Mouse (Mus musculus): ENCODE data around the gene Psmc5. TPM values are rescaled to one million over a fixed set of nuclear protein-coding genes. Genes with fewer than 3 reads are reported as not detected.
"Not testable (repeated sequence)": the region's sequence is repeated elsewhere in the genome, so short reads cannot be mapped to it uniquely, and the experiment has no call there.

Gene Psmc5
- polyA plus RNA-seq (2014; fragmentation: Nextera tagmentation; extraction: Ambion mirVana), result 304 and 310 TPM in 2 replicates

DNA sequence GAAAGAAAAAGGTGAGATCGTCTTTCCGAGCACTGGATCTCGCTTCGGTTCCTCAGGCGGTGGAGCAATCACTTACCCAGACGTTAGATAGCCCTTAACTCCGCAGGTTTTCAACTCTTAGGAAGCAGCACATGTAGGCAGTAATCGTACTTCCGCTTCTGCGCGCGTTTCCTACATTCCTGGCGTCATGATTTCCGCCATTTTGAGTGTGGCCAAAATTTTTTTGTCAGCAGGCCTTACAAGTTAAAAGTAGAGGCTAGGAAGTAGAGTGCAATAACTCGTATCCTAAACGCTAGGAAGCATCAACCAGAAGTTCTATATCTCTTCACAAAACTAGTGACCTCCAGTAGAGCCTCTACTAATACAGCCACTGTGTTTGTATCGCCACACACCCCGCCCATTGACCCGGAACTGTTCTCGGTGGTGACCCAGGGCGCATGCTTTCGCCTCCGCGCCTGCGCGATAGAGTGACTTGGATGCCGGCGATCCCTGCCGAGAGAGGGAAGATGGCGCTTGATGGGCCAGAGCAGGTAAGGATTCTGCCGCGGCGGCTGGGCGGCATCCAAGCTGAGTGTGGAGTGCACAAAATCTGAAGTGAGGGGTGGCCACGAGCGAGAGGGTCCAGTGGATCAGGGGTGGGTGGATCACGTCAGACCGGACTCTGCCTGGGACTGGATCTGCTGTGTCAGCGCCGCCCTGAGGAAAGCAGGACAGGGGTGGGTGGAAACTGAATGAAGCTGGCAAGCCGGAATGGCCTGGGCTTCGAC is at the start of gene Psmc5, which contains the start of gene Ftsj3:
Gene Psmc5 (plus strand): TSS at position 470 of the 767 bp plus-strand sequence.
Gene Ftsj3 (minus strand): TSS at position 395 of the 767 bp plus-strand sequence.
- Histone ChIP-seq H3K36me3 (ENCODE audit: control insufficient read depth, insufficient read depth, low read length) (peaks cover 48% of the 10 kb centered on the region), H3K9ac (ENCODE audit: low read depth, low read length) (peak within 1 kb of the TSS; percentile 90), H3K9me3 (ENCODE audit: control insufficient read depth, low read length) (no peaks in the 10 kb centered on the region), H3K4me3 (ENCODE audit: low read depth, low read length) (peak within 1 kb of the TSS; percentile 92), H3K4me2 (peak within 1 kb of the TSS; percentile 93), H3K27me3 (replicated peaks; ENCODE audit: control insufficient read depth, insufficient read depth, low read length) (no peaks in the 10 kb centered on the region), H3K4me1 (replicated peaks; ENCODE audit: control insufficient read depth, insufficient read depth, low read length) (peaks cover 14% of the 10 kb centered on the region), H3K27ac (ENCODE audit: low read depth, low read length) (peak within 1 kb of the TSS; percentile 77)
- peak; percentile 97 for DNase-seq (ENCODE audit: low spot score)
- WGBS, result under 1% methylated on average over 42 of the region's 42 CpGs
- ATAC-seq (replicated peaks; ENCODE audit: low FRiP score), result peak; percentile 95

DNA sequence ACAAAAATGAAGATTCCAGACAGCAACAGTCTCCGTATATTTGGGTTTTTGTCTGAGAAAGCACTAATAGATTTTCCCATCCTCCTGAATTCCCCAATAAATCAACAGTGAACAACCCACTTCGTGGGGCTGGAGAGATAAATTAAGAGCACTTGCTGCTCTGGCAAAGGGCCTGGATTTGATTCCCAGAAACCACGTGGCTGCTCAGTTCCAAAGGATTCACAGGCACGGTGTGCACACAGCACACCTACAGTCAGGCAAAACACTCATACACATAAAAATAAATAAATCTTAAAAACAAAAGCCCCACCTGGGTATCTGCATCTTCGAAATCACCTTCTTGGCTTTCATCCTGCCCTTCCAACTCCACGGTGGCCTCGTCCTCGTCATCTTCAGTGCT is 43.2 kb upstream of the Psmc5 start:
- Histone ChIP-seq H3K36me3 (ENCODE audit: control insufficient read depth, insufficient read depth, low read length) (peaks cover 31% of the 10 kb centered on the region), H3K9ac (ENCODE audit: low read depth, low read length) (no peak overlapping the region), H3K27me3 (replicated peaks; ENCODE audit: control insufficient read depth, insufficient read depth, low read length) (no peaks in the 10 kb centered on the region), H3K4me3 (ENCODE audit: low read depth, low read length) (no peak overlapping the region), H3K4me1 (replicated peaks; ENCODE audit: control insufficient read depth, insufficient read depth, low read length) (peaks cover 10% of the 10 kb centered on the region), H3K4me2 (no peak overlapping the region), H3K9me3 (ENCODE audit: control insufficient read depth, low read length) (no peaks in the 10 kb centered on the region), H3K27ac (ENCODE audit: low read depth, low read length) (no peak overlapping the region)
- ATAC-seq (replicated peaks; ENCODE audit: low FRiP score), result no peak
- DNase-seq (ENCODE audit: low spot score), result no peak
- WGBS, result 93% methylated on average over 8 of the region's 8 CpGs

DNA sequence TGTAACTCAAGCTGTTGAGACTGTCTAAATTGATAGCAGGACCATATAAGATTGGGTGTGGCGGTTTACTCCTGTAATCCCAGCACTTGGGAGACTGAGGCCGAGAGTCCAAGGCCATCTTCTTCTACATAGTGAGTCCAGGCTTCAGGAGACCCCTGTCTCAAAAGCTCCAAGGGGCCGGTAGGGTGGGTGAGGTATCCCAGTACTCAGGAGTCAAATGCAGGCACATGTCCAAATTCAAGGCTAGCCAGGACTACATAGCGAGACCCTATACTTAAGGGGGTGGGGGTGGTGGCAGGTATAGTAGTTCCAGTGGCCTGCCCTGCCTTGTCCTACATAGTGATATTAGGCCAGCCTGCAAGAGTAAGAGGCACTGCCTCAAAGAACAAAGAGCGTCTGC is 41.1 kb upstream of the Psmc5 start:
- Histone ChIP-seq H3K4me1 (replicated peaks; ENCODE audit: control insufficient read depth, insufficient read depth, low read length) (peaks cover 16% of the 10 kb centered on the region), H3K9me3 (ENCODE audit: control insufficient read depth, low read length) (no peaks in the 10 kb centered on the region), H3K36me3 (ENCODE audit: control insufficient read depth, insufficient read depth, low read length) (peaks cover 16% of the 10 kb centered on the region), H3K9ac (ENCODE audit: low read depth, low read length) (peak overlapping the region; percentile 78), H3K27me3 (replicated peaks; ENCODE audit: control insufficient read depth, insufficient read depth, low read length) (no peaks in the 10 kb centered on the region), H3K4me2 (peak overlapping the region; percentile 92), H3K4me3 (ENCODE audit: low read depth, low read length) (peak overlapping the region; percentile 76), H3K27ac (ENCODE audit: low read depth, low read length) (no peak overlapping the region)
- DNase-seq (ENCODE audit: low spot score) (no peak), ATAC-seq (replicated peaks; ENCODE audit: low FRiP score) (no peak)
- 89% methylated on average over 5 of the region's 5 CpGs for WGBS

DNA sequence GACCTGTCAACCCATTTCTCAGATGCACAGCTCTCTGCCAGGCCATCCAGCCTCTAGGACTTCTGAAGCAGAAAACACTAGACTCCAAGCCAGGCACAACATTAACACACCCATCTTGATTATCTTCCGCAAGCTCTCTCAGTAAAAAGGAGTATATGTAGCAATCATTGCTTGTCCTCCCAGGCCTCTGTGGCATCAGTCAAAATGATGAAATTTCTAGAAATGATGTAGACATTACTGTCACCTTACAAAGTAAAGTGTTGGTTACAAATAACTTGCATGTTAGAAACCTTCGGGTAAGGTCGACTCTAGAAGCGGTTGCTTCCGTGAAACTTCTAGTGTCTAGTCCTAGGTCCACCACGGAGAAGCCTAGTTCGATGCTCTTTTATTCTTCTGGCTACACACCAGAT is 40.5 kb upstream of the Psmc5 start:
- peak overlapping the region; percentile 97; the same call in 1 of the 2 replicates for H3K27ac ChIP-seq (ENCODE audit: low read depth, low read length)
- peaks cover 12% of the 10 kb centered on the region for H3K36me3 ChIP-seq (ENCODE audit: control insufficient read depth, insufficient read depth, low read length)
- no peaks in the 10 kb centered on the region for H3K27me3 ChIP-seq (replicated peaks; ENCODE audit: control insufficient read depth, insufficient read depth, low read length)
- ATAC-seq (replicated peaks; ENCODE audit: low FRiP score) (no peak), DNase-seq (ENCODE audit: low spot score) (no peak)
- 19% methylated on average over 7 of the region's 7 CpGs for WGBS
- no peaks in the 10 kb centered on the region for H3K9me3 ChIP-seq (ENCODE audit: control insufficient read depth, low read length)
- peaks cover 16% of the 10 kb centered on the region for H3K4me1 ChIP-seq (replicated peaks; ENCODE audit: control insufficient read depth, insufficient read depth, low read length)
- peak overlapping the region; percentile 92 for H3K4me2 ChIP-seq
- peak overlapping the region; percentile 76 for H3K4me3 ChIP-seq (ENCODE audit: low read depth, low read length)
- peak overlapping the region; percentile 78 for H3K9ac ChIP-seq (ENCODE audit: low read depth, low read length)

DNA sequence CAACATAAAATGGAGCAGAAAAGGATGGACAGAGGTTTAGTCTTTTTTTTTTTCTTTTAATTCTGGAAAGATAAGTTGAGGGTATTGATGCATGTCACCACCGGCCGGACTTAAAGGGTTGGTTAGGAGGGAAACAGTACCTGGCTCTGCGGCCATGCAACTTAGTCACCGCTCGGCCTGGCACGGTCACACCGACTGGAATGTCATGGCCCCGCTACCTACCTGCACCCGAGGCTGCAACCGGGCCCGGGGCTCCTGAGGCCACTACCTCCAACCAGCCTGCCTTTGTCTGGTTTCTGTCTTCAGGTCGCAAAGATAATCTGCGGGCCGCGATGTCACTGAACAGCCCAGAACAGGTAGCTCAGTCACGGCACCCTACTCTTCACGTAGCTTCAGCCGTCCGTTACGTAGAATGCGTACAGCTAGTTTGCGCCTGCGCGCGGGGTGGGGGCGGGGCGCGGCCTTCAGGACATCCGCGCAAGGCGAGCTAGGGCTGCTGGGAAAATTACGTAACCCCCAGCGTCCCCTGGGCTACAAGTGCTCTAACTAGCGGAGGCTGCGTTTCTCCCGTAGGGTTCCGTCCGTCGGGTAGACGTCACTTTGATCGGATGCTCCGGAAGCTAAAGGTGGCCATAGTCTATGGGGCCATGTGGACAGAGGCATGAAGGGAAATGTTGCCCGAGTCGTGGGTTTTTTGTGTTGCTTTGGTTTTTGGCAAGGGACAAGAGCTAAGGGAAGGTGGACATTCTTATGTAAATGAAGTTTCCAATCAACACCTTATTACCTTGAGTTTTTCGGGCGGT is 39.8 kb upstream of the Psmc5 start, which contains the start of gene Ccdc47:
Gene Ccdc47 (minus strand): TSS at position 418 of the 803 bp plus-strand sequence.
- no peak for DNase-seq (ENCODE audit: low spot score)
- peaks cover 10% of the 10 kb centered on the region for H3K36me3 ChIP-seq (ENCODE audit: control insufficient read depth, insufficient read depth, low read length)
- under 1% methylated on average over 46 of the region's 46 CpGs for WGBS
- H3K27me3 ChIP-seq (replicated peaks; ENCODE audit: control insufficient read depth, insufficient read depth, low read length), result no peaks in the 10 kb centered on the region
- peak; percentile 94 for ATAC-seq (replicated peaks; ENCODE audit: low FRiP score)
- peaks cover 16% of the 10 kb centered on the region for H3K4me1 ChIP-seq (replicated peaks; ENCODE audit: control insufficient read depth, insufficient read depth, low read length)
- H3K9me3 ChIP-seq (ENCODE audit: control insufficient read depth, low read length), result no peaks in the 10 kb centered on the region
- H3K4me2 ChIP-seq, result peak within 1 kb of the TSS; percentile 92
- peak within 1 kb of the TSS; percentile 76 for H3K4me3 ChIP-seq (ENCODE audit: low read depth, low read length)
- H3K27ac ChIP-seq (ENCODE audit: low read depth, low read length), result peak within 1 kb of the TSS; percentile 97
- H3K9ac ChIP-seq (ENCODE audit: low read depth, low read length), result peak within 1 kb of the TSS; percentile 78

DNA sequence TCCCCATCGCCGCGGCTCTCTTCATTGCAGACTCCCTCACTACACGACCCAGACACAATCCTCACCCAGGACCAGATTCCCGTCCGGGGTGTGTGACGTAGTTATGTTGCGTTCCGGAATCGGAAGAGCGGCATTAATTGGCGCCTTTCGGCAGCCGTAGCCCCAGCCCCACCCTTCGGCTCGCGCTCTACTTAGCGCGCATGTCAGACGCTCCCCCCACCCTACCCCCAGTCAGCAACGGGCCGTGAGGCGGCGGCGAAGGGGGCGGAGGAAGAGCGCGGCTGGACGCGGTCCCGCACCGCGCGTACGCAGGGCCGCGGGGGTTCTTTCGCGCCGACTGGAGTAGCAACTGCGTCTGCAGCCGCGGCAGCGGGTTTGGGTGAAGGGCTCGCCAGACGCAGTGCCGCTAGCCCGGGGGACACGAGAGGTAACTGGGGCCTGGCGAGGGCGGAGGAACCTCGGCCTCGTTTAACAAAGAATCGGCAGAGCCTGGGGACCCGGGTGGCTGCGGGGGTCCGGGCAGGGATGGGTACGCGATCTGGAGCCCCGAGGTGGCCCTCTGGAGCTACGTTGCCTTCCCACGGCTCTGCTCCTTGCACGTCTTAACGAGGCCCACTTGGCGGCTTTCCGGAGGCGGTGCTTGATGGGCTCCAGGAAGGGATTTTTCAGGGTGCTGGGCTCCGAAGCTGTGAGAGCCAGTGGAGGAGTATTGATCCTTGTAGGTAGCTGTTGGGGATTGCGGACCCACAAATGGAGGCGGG is 39.0 kb upstream of the Psmc5 start, which contains the start of gene Ddx42:
Gene Ddx42 (plus strand): TSS at position 197 of the 761 bp plus-strand sequence.
- Histone ChIP-seq H3K9me3 (ENCODE audit: control insufficient read depth, low read length) (no peaks in the 10 kb centered on the region), H3K27me3 (replicated peaks; ENCODE audit: control insufficient read depth, insufficient read depth, low read length) (no peaks in the 10 kb centered on the region), H3K4me2 (peak within 1 kb of the TSS; percentile 92), H3K27ac (ENCODE audit: low read depth, low read length) (peak within 1 kb of the TSS; percentile 97), H3K4me3 (ENCODE audit: low read depth, low read length) (peak within 1 kb of the TSS; percentile 76), H3K36me3 (ENCODE audit: control insufficient read depth, insufficient read depth, low read length) (peaks cover 9% of the 10 kb centered on the region; the same call in 1 of the 2 replicates), H3K4me1 (replicated peaks; ENCODE audit: control insufficient read depth, insufficient read depth, low read length) (peaks cover 16% of the 10 kb centered on the region), H3K9ac (ENCODE audit: low read depth, low read length) (peak within 1 kb of the TSS; percentile 78)
- peak; percentile 87 for DNase-seq (ENCODE audit: low spot score)
- under 1% methylated on average over 70 of the region's 70 CpGs for WGBS
- peak; percentile 89 for ATAC-seq (replicated peaks; ENCODE audit: low FRiP score)

DNA sequence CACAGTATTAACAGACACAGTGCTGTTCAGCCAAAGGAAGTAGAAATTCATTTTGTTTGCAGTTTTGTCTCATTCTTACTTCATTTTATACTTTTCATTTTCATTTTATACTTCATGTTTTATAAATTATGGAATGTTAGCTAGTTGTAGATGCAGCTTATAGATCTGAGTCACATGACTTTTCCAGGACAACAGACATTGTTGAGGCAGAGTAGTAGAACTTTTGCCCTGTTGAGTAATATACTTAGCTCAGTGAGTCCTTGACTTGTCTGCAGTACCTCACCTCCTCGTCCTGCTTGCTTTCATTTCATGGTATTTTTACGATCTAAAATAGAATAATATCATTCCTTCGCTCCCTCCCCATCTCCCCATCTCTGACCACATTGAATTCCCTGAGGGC is 35.4 kb upstream of the Psmc5 start:
- 94% methylated on average over 3 of the region's 3 CpGs for WGBS
- peaks cover 4% of the 10 kb centered on the region; the same call in 1 of the 2 replicates for H3K36me3 ChIP-seq (ENCODE audit: control insufficient read depth, insufficient read depth, low read length)
- peaks cover 7% of the 10 kb centered on the region for H3K4me1 ChIP-seq (replicated peaks; ENCODE audit: control insufficient read depth, insufficient read depth, low read length)
- DNase-seq (ENCODE audit: low spot score) (no peak), ATAC-seq (replicated peaks; ENCODE audit: low FRiP score) (no peak)
- no peak overlapping the region for H3K9ac ChIP-seq (ENCODE audit: low read depth, low read length)
- no peaks in the 10 kb centered on the region for H3K9me3 ChIP-seq (ENCODE audit: control insufficient read depth, low read length)
- no peak overlapping the region for H3K4me2 ChIP-seq
- no peak overlapping the region for H3K4me3 ChIP-seq (ENCODE audit: low read depth, low read length)
- H3K27me3 ChIP-seq (replicated peaks; ENCODE audit: control insufficient read depth, insufficient read depth, low read length), result no peaks in the 10 kb centered on the region
- H3K27ac ChIP-seq (ENCODE audit: low read depth, low read length), result no peak overlapping the region

DNA sequence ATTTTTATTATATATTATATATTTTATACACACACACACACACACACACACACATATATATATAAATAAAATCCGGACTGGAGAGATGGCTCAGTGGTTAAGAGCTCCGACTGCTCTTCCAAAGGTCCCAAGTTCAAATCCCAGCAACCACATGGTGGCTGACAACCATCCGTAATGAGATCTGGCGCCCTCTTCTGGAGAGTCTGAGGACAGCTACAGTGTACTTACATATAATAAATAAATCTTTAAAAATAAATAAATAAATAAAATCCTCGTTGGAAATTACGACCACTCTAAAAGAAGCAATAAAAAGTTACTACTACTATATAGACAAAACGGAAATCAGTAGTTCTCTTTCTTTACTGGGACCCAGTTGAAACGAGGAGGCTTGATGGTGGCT is 22.0 kb upstream of the Psmc5 start:
- WGBS, result 77% methylated on average over 8 of the region's 8 CpGs
- not testable (repeated sequence) for DNase-seq (ENCODE audit: low spot score); H3K9ac ChIP-seq (ENCODE audit: low read depth, low read length); ATAC-seq (replicated peaks; ENCODE audit: low FRiP score); H3K4me1 ChIP-seq (replicated peaks; ENCODE audit: control insufficient read depth, insufficient read depth, low read length); H3K4me2 ChIP-seq; H3K27me3 ChIP-seq (replicated peaks; ENCODE audit: control insufficient read depth, insufficient read depth, low read length); H3K27ac ChIP-seq (ENCODE audit: low read depth, low read length); H3K4me3 ChIP-seq (ENCODE audit: low read depth, low read length); H3K9me3 ChIP-seq (ENCODE audit: control insufficient read depth, low read length)
- H3K36me3 ChIP-seq (ENCODE audit: control insufficient read depth, insufficient read depth, low read length), result peaks cover 42% of the 10 kb centered on the region
